Mouse (Mus musculus): ENCODE results near the gene Wnt3. TPM values are rescaled to one million over a fixed set of nuclear protein-coding genes. Genes with fewer than 3 reads are reported as not detected.
"Not testable (repeated sequence)": the region's sequence is repeated elsewhere in the genome, so short reads cannot be mapped to it uniquely, and the experiment has no call there.

The Wnt3 gene
- 1 to 10 TPM in 2 of 4 experiments, under 1 TPM in 2; 0.93 to 2.0 (median 1.2) TPM for total RNA-seq (2022)

DNA sequence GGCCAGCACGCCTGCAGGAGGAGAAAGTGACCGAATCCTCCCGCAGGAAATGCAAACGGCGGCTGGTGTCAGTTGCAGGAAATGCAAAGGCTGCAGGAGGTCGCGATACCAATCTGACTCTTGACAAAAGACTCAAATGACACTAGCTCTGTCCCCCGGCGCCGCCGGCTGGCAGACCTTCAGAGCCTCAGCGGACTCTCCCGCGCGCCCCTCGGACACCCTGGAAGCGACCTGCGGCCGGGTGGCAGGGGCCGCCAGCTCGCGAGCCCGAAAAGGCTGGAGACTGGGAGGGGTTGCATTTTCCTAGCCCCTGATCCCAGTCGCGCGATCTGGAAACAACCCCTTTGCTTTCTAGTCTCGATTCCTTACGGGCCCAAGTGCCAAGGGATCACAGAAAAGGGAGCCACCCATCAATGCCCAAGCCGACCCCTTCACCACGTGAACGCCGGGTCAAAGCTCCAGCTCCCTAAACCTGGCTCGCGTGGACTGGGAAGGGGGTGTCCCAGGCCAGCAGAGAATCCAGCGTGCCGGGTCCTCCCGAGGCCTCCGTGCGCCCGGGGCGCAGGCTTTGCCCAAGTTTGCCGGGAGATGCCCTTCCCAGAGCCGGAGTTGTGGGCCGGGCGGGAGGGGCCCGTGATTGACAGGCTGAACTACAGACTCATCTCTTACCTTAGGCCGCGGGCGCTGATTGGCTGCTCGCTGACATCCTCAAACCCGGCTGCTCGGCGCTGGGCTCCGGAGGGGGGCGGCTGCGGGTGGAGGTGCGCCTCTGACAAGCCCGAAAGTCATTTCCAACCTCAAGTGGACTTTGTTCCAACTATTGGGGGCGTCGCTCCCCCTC is at the start of gene Wnt3:
Wnt3 (plus strand) TSS at position 764 of the 841 bp plus-strand sequence.
- DNase-seq (ENCODE audit: low spot score in 2 of 2), result no peak

DNA sequence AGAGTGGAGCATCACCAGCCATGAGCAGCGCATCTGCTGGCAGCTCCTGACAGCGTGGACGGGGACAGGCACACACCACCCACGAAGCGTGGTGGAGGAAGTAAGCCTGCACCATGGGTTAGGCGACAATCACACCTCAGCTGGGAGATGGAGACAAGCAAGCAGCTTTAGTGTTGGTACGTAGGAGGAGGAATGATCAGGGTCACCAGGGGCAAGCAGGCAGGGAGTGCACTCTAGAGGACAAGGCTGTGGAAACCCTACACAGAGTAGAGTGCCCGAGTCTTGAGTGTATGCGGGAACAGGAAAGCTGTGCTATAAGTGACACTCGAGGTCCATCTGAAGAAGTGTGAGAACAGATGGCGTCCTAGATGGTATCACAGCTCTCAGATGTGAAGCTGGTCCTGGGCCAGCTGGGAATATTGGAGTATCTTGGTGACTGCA is 49.6 kb upstream of the Wnt3 start:
- DNase-seq (ENCODE audit: low spot score in 2 of 2), result peak in 1 of 2 experiments; percentile 14

DNA sequence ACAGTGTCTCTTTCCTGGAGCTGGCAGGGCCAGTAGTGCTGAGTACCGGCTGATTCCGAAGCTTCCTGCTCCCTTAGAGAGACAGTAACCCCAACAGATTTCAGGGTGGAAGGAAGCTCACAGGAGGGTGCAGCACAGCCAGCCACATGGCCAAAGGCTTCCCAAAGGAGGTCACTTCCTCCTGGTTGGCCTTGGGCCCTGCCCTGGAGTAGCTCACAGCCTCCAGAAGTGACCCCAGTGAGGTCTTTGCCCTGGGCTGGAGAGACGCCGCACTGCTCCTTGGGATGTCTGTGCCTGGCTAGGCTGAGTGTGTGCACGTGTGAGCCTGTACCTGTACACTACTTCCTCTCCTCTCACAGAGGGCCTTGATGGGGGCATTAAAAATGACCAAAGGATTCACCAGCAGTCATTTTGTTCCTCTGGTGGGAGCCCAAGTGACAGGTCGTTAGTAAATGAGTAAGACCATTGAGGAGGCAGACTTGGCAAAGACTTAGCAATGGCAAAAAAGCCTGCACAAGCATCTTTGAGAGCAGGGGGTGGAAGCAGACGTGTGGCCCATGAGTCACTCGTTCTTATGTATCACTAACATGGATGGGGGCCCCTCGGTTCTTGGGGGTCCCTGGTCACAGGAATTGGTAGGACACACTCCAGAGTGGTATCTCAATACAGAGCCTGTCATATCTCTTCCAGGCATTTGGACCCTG is 44.5 kb upstream of the Wnt3 start:
- DNase-seq (ENCODE audit: low spot score in 2 of 2), result no peak

DNA sequence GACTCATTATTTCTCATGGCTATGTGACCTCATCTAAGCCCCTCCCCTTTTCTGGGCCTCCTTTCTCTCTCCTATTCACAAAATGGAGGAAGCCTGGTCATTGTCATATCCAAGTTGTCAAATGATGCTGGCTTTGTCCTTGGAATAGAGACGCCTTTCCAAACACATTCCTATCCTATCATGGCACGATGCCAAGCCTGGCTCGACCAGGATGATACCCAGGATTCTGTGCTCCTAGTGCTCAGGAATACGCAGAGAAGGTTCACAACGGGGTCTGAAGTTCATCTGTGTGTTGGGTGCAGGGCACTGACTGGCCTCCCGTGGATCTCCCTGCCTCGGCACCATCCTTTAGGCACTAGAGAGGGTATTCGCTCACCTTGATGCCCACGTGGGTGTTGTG is 42.4 kb upstream of the Wnt3 start:
- DNase-seq (ENCODE audit: low spot score in 2 of 2), result no peak

DNA sequence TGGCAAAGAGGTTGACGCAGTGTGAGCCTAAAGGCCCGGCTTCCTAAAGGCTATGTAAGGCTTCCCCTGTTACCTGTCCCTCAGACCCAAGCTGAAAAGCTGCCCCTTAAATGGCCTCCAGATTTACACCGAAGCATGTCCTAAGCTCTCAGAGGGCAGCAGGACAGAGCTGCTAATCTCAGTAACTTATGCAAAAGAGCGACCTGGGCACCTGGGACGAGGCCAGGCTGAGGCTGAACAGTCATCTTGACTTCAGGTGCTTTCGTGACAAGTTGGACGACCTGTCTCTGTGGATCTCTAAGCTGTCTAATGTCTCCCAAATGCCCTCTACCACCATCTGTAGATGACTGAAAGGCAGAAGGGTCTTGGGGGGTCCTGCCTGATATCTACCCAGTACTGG is 41.6 kb upstream of the Wnt3 start:
- DNase-seq (ENCODE audit: low spot score in 2 of 2), result no peak

DNA sequence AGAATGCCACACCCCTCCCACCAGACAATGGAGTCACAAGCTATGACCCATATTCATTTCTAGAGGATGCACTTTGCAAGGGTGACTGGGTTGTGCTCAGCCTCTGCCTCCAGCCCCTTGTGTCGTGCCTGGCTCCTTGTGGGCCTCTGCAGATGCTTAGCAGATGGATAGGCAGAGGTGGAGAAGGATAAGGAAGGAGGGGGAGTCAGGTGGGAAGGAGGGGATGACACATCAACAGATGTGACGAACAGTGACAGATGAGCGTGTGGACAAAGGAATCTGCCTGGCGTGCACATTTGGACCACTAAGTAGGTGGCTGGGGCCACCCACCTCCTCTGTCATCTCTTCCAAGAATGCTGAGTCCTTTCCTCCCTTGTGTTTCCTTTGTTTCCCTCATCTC is 40.9 kb upstream of the Wnt3 start:
- DNase-seq (ENCODE audit: low spot score in 2 of 2), result no peak

DNA sequence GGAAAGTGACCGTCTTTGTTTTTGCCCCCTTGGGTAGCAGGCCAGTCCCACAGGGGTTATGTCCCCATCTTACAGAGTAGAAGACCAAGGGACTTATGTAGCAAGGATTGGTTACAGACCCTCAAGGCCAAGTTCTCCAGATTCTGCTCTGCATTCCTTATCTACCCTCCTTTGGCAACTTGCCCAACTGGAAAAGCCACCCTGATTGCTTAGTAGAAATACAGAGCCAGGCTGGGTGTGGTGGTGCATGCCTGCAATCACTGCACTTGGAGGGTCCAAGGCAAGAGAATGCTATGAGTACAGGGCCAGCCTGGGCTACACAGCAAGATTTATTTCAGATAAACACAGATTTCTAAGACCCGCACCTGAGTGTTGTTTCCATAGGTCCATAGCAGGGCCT is 40.0 kb upstream of the Wnt3 start:
- no peak for DNase-seq (ENCODE audit: low spot score in 2 of 2)

DNA sequence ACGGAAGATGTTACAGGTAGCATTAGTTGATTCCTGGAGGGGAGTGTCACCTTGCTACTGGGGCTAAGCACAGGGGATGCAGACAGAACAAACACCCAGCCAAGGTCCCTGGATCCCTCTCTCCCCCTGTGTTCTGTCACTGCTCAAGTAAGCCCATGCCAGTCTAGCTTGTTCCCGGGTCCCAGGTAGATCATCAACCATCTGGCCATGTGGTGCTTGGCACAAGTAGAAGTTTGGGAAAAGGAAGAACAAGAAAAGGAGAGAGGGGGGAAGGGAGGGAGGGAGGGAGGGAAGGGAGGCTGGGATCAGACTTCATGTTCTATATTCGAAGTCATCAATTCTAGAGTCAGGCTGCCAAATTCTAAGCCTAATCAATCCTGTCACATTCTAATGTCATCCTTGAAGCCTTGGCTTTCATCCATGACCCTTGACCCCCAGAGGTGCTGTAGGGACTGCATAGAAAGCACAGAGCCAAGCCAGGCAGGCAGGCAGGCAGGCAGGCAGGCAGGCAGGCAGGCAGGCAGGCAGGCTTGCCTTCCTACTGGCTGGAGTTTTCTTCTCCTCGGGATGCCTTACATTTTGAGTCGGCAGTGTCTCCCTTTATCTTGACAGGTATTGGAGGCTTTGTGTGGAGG is 39.4 kb upstream of the Wnt3 start:
- no peak for DNase-seq (ENCODE audit: low spot score in 2 of 2)

DNA sequence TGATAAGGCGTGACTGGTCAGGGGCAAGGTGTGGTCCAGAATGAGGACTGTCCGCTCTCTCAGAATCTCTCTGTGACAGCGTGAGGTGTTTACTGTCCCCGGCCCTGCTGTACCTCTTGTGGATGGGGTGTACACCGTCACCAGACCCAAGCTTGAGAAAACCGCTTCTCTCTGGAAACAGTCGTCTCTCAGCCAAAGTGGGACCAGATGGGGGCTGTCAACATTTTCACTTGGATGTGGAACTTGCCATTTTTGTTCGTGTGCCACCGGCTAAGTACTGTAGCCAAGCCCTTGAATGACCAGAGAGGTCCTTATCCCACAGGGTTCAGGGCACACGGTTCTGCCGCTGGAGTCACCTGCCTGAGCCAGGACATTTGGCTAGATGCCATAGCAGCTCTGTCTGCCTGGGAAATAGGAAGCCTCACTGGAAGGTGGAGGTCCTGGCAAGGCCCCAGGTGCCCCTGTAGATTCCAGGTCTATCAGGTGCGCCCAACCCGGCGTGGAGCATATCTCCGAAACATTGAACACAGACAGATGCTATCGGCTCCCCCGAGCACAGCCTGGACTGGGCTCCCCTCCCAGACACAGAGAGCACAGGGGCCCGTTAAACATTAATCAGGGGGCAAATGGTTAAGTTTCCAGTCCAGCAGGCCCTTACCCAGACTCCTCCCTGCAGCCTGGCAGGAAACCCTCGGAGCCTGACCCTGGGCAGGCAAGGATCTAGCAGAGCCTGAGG is 38.7 kb upstream of the Wnt3 start:
- no peak for DNase-seq (ENCODE audit: low spot score in 2 of 2)

DNA sequence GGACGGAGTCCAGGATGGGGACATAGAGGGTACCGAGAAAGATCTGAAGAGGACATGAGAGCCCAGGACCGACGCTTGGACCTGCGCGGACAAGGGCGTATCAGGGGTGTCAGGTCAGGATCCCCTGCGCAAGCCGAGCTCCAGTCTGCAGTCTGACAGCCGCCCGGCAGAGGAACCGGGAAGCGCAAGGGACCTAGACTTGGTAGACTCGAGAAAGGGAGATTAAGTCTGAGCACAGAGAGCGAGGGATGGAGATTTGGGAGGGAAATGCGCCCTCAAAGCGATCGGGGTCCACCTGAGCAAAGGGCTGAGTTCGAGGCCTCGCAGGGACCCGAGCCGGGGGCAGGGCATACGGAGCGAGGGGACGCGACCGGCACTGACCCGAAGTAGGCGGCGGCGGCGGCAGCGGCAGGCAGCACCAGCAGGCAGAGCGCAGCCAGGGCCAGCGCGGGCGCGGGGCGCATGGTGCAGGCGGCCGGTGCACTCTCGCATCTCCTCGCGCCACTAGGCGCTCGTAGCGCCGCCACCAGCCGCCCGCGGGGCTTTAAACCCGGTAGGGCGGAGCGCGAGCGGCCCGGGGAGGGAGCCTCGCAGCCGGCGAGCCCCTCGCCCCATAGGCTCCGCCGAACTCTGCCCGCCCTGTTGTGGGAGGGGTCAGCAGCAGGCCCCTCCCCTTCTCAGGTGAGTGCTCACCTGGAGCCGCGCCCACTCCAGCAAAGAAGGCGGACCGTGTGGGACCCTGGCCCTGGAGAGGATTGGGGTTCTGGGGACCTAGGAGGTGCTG is 24.5 kb upstream of the Wnt3 start, which contains the start of gene Wnt9b:
Wnt9b (minus strand) TSS at position 516 of the 784 bp plus-strand sequence.
- DNase-seq (ENCODE audit: low spot score in 2 of 2), result no peak

DNA sequence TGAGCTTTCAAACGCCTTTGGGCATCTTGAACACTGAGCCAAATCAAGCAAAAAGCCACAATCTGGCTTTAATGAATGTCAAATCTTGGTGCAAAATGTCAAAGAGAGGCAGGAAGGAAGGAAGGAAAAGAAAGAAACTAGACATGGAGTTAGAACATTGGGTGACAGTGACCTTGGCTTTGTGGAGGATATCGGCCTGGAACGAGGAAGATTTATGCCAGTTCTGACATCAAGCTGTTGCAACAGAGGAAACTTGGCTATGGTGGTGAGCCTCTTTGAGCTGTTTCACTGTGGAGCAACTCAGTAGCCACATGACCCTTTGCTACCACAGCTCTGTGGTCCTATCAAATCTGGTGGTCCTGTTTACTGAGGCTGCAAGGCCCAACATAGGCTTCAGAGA is 23.3 kb upstream of the Wnt3 start:
- no peak for DNase-seq (ENCODE audit: low spot score in 2 of 2)

DNA sequence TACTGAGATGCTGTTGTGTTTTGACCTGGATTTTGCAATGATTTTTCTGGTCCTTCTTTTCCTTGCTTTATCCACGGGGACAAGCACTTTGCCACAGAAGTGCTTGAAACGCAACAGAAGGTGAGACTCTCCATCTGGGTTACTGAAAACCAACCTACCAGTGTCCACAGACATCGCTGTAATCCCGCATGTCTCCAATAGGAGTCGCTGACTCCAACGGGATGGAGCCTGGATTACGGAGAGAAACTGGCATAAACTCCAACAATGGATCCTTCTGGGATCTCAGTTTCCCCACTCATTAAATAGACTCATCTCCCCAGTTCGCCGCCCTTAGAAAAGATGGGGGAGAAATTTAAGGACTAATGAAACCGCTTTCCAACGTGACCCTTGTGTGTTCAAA is 15.9 kb upstream of the Wnt3 start:
- no peak for DNase-seq (ENCODE audit: low spot score in 2 of 2)

DNA sequence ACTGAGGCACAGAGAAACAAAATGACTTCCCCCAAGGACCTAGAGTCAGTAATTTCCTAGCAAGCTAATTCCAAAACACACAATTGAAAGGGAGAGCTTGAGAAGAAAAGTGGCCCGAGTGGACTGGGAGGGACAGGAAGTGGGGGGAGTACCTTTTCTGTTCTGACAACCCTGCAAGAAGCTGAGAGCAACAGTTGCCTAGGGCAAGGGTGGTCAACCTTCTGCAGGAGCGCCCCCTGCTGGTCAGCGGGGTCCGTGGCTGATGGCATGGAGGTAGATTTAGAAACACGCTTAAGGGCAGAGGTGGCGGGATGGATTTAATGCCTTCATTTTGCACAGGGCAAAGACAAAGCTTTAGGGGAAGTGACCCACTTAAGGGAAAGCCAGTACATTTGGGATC is 15.2 kb upstream of the Wnt3 start:
- DNase-seq (ENCODE audit: low spot score in 2 of 2), result peak in 1 of 2 experiments; percentile 50

DNA sequence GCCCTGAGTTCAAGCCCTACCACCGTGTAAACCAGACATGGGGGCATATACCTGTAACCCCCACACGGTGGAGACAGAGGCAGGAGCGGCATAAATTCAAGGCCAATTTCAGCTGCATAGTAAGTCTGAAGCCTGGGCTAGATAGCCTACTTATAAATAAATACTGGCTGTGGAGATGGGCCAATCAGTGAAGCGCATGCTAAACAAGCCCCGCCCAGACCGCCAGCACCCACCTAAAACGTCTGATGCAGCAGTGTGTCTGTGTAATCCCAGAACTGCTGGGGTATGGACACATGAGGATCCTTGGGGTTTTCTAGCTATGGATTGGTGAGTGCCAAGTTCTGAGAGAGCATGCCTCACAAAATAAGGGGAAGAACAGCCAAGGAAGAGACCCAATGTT is 13.8 kb upstream of the Wnt3 start:
- DNase-seq (ENCODE audit: low spot score in 2 of 2), result no peak

DNA sequence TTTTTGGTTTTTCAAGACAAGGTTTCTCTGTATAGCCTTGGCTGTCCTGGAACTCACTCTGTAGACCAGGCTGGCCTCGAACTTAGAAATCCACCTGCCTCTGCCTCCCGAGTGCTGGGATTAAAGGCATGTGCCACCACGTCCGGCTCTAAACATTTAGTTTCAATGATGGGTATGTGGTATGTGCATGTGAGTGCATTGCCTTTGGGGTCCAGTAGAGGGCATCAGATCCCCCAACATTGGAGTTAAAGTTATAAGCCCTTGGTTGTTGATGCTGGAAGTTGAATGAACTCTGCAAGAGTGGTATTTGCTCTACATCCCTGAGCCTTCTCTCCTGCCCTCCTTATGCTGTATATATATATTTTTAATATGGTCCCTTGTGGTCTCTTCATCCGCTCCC is 13.1 kb upstream of the Wnt3 start:
- not testable (repeated sequence) for DNase-seq (ENCODE audit: low spot score in 2 of 2)

DNA sequence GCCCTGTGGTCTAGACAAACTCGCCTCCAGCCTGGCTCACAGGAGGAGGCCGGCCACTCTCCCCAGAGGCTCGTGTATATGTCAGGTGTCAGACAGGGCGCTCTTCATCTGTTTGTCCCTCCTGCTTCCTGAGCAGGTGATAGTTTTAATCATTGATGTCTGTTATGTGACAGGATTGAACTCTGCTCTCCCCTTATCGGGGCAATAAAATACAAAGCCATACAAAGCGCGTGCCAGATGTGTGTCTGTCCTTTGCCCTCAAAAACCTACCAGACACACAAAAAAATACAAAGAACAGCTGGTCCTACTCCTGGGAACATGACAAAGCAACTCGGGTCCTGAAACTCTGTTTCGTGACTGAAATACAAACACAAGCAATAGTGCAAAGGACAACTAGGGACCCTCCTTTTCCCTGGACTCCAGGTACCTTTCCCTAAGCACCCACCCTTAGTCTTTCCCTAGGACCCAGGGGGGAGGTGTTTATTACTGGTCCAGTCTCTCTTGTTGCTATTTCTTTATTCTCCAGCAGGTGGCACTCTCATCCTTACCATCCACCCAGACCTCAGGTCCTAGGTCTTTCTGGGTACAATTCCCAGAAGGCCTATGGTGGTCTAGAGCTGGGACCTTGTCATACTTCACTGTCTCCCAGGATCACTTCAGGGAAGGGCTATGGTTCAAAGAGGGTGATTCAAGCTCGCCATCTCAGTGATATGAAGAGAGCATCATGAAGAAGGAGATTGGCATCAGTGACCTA is 10.4 kb upstream of the Wnt3 start:
- DNase-seq (ENCODE audit: low spot score in 2 of 2), result peak; percentile 22 to 39

DNA sequence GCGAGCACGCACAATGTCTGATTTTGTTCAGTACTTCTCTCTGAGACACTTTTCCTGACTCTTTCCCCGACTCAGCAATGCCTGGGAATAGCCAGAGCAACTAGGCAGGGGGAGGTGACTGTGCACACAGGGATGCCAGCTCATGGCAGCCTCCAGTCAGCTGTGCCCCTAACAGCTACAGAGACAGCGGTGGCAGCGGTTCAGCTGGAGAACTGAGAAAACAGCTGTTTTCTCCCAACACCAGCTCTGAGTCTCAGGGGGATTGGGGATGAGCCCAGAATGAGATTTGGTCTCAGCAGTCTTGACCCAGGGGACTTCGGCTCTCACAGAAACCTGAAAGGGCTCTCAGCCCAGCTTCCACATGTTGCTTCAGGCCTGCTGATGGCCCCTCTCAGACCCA is 9.3 kb upstream of the Wnt3 start:
- DNase-seq (ENCODE audit: low spot score in 2 of 2), result no peak

DNA sequence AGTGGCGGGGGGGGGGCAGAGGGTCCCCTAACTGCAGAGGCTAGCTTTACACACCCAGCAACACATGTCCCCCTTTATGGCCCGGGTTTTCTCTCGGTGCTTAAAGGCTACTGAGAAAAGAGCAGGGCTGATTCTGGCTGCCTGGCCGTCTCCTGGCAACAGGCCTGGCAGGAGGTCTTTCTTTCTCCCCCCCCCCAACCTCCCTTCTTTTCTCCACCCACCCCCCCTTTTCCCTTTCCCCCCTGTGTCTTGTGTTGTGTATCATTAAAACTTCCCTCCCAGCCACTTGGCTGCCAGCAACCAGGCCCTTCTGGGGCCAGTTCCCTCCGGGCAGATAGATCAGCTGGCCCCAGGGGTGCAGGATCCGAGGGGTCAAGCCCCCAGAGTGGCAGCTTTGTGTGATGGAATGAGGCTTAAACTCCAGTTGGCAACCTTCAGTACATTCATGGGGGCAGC is 8.4 kb upstream of the Wnt3 start:
- no peak for DNase-seq (ENCODE audit: low spot score in 2 of 2)

DNA sequence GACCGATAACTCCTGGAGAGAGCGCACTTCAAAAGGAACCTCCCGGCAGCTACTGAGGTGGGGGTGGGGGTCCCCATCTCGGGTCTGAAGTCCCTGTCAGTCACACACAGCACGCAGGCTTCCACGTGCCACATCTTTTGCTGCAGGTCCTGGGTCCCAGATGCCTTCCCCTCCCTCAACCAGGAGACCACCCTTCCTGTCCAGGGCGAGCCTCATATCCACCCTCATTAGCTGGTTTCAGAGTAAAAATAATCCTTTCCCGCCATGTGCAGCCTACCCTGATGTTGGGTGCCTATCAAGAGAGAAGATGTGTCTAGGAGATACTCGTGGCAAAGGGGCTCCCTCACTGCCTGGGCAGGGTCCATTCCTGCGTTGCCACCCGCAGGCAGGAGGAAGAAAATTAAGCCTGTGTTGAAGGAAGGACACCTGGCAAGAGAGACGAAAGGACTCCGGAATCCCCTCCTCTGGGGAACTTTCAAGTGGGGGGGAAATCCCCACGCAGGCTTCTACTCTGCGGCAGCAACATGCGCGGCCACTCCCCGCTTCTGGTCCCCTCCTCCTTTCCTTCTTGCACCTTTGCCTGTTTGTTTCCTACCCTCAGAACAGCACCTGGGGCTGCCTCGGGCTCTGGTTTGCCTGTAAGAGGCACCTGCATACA is 2.7 kb upstream of the Wnt3 start:
- DNase-seq (ENCODE audit: low spot score in 2 of 2), result no peak

Data from layer of hippocampus, adult 8-10 months (tissue).